Comparison of ENCODE assay signal across 7 mouse cellular contexts in genomic region chr11:67523806-67524205, GRCm38 (mm10).
DNase-seq lines count a peak whose midpoint lies in the region; ATAC-seq and TF ChIP-seq lines count a peak whose summit lies in the region.

No protein-coding gene starts in this region.

- WGBS in liver, postnatal 0 days (ENCODE audit: insufficient replicate concordance) = 52% methylated on average over 3 of the region's 3 CpGs
- 45% methylated on average over 3 of the region's 3 CpGs for WGBS in heart, embryonic 13.5 days
- 23% methylated on average over 3 of the region's 3 CpGs for WGBS in forebrain, embryonic 16.5 days

- H3K4me1 ChIP-seq in liver, postnatal 0 days (ENCODE audit: insufficient read depth) = peaks cover 30% of the 10 kb centered on the region
- peaks cover 55% of the 10 kb centered on the region for H3K4me1 ChIP-seq in heart, embryonic 13.5 days
- no peaks in the 10 kb centered on the region; the same call in 1 of the 2 replicates for H3K4me1 ChIP-seq in forebrain, embryonic 16.5 days (replicated peaks; ENCODE audit: control insufficient read depth, insufficient read depth, low read length)

- no peak for ATAC-seq in liver, postnatal 0 days
- no peak for ATAC-seq in heart, embryonic 13.5 days (ENCODE audit: extremely low read depth, insufficient number of reproducible peaks, low FRiP score, low TSS enrichment)
- no peak for ATAC-seq in forebrain, embryonic 16.5 days

- no peak overlapping the region for H3K4me3 ChIP-seq in liver, postnatal 0 days (ENCODE audit: low read depth, low read length)
- no peak overlapping the region for H3K4me3 ChIP-seq in heart, embryonic 13.5 days
- H3K4me3 ChIP-seq in forebrain, embryonic 16.5 days (replicated peaks; ENCODE audit: low read length) = no peak overlapping the region

- H3K9me3 ChIP-seq in liver, postnatal 0 days (ENCODE audit: low read length) = no peaks in the 10 kb centered on the region
- no peaks in the 10 kb centered on the region for H3K9me3 ChIP-seq in heart, embryonic 13.5 days
- H3K9me3 ChIP-seq in forebrain, embryonic 16.5 days (ENCODE audit: control insufficient read depth, low read length) = no peaks in the 10 kb centered on the region

- no peak for TF ChIP-seq EP300 in liver, postnatal 0 days (IDR thresholded peaks at IDR 0.05; ENCODE audit: low read depth)

- H3K9ac ChIP-seq in liver, postnatal 0 days (replicated peaks) = no peak overlapping the region
- peak overlapping the region; percentile 33; the same call in 1 of the 2 replicates for H3K9ac ChIP-seq in heart, embryonic 13.5 days
- no peak overlapping the region for H3K9ac ChIP-seq in forebrain, embryonic 16.5 days (replicated peaks; ENCODE audit: low read depth, low read length)

- DNase-seq in liver = peak; percentile 16
- no peak for DNase-seq in liver, postnatal 0 days
- peak; percentile 53 to 62 for DNase-seq in lung, adult 18-20 months
- DNase-seq in testis, postnatal 10 days (ENCODE audit: low spot score) = peak; percentile 65
- no peak for DNase-seq in layer of hippocampus, adult 18-20 months (ENCODE audit: low spot score in 2 of 2)

- TF ChIP-seq CTCF in liver, postnatal 0 days (IDR thresholded peaks at IDR 0.05; ENCODE audit: low read depth) = no peak

- H3K36me3 ChIP-seq in liver, postnatal 0 days (replicated peaks; ENCODE audit: insufficient read depth, low read length) = no peaks in the 10 kb centered on the region
- H3K36me3 ChIP-seq in heart, embryonic 13.5 days = no peaks in the 10 kb centered on the region
- no peaks in the 10 kb centered on the region for H3K36me3 ChIP-seq in forebrain, embryonic 16.5 days (ENCODE audit: control insufficient read depth, insufficient read depth)

- no peak overlapping the region for H3K4me2 ChIP-seq in liver, postnatal 0 days (ENCODE audit: low read depth, low read length)
- no peak overlapping the region for H3K4me2 ChIP-seq in heart, embryonic 13.5 days
- no peak overlapping the region for H3K4me2 ChIP-seq in forebrain, embryonic 16.5 days (ENCODE audit: low read length)

- H3K27ac ChIP-seq in liver, postnatal 0 days (ENCODE audit: low read depth) = no peak overlapping the region
- H3K27ac ChIP-seq in heart, embryonic 13.5 days (replicated peaks) = 0 out of 2 replicates have a peak overlapping the region, but pooled peaks have one; percentile 57
- no peak overlapping the region for H3K27ac ChIP-seq in forebrain, embryonic 16.5 days (ENCODE audit: low read length)

- H3K27me3 ChIP-seq in liver, postnatal 0 days (ENCODE audit: insufficient read depth, low read length) = no peaks in the 10 kb centered on the region
- H3K27me3 ChIP-seq in heart, embryonic 13.5 days (replicated peaks) = no peaks in the 10 kb centered on the region
- no peaks in the 10 kb centered on the region for H3K27me3 ChIP-seq in forebrain, embryonic 16.5 days (replicated peaks; ENCODE audit: control insufficient read depth, insufficient read depth, low read length)

Comparison
In these comparisons a context has a peak if more than half of its experiments do, and no peak if none do; other contexts are left out.
1. DNase-seq: peak in liver (single experiment), lung, adult 18-20 months (2 of 2) and testis, postnatal 10 days (single experiment); none in liver, postnatal 0 days (single experiment) and layer of hippocampus, adult 18-20 months (0 of 2).